Comparison of ENCODE assay signal across 8 mouse cellular contexts in the genomic region with DNA sequence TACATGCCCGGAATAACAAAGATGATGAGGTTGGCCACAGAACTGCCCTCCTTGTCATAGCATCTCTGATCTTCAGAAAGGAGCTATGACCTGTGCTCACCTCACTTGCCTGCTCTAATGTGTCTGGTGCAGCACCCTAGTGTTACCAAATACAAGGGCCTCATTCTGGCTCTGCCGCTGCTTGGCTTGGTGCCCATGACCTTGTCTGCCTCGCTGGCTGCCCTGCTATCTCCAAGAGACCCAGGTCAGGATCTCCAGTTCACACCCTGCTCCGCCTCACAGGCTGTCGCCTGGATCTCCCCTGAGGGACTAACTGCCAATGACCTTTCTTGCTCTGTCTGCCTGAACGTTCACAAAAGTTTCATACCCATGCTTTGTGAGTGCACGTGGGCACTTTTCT. TPM values are rescaled to one million over a fixed set of nuclear protein-coding genes. Genes with fewer than 3 reads are reported as not detected.
A peak's percentile ranks its signal among the peaks of the same experiment; 100 is the strongest.
DNase-seq lines count a peak whose midpoint lies in the region; ATAC-seq and TF ChIP-seq lines count a peak whose summit lies in the region.

No protein-coding gene starts in this region.

- peak overlapping the region; percentile 95 for H3K27ac ChIP-seq in heart, adult 2 months
- H3K27ac ChIP-seq in kidney, postnatal 0 days, result peak overlapping the region; percentile 87
- peak overlapping the region; percentile 75; the same call in 1 of the 2 replicates for H3K27ac ChIP-seq in midbrain, embryonic 15.5 days

- ATAC-seq in kidney, postnatal 0 days (replicated peaks; ENCODE audit: low FRiP score, low read depth), result no peak
- no peak for ATAC-seq in midbrain, embryonic 15.5 days (replicated peaks)

- TF ChIP-seq POLR2A in heart, adult 2 months (IDR thresholded peaks at IDR 0.05; ENCODE audit: insufficient read depth, low read depth, low read length), result no peak

- H3K27me3 ChIP-seq in heart, adult 2 months (ENCODE audit: control insufficient read depth, insufficient read depth, low read length), result no peaks in the 10 kb centered on the region
- H3K27me3 ChIP-seq in kidney, postnatal 0 days (ENCODE audit: insufficient read depth, low read length), result no peaks in the 10 kb centered on the region
- no peaks in the 10 kb centered on the region for H3K27me3 ChIP-seq in midbrain, embryonic 15.5 days (replicated peaks)

- peaks cover 31% of the 10 kb centered on the region for H3K4me1 ChIP-seq in heart, adult 2 months (ENCODE audit: control insufficient read depth, insufficient read depth, low read length)
- peaks cover 48% of the 10 kb centered on the region for H3K4me1 ChIP-seq in kidney, postnatal 0 days (replicated peaks; ENCODE audit: insufficient read depth, low read length)
- H3K4me1 ChIP-seq in midbrain, embryonic 15.5 days, result peaks cover 60% of the 10 kb centered on the region

- no peaks in the 10 kb centered on the region for H3K79me2 ChIP-seq in heart, adult 2 months (replicated peaks; ENCODE audit: control insufficient read depth, insufficient read depth, low read length)

- H3K4me3 ChIP-seq in heart, adult 2 months, result no peak overlapping the region
- no peak overlapping the region for H3K4me3 ChIP-seq in kidney, postnatal 0 days (replicated peaks; ENCODE audit: low read depth, low read length)
- H3K4me3 ChIP-seq in midbrain, embryonic 15.5 days, result no peak overlapping the region

- no peak overlapping the region for H3K9ac ChIP-seq in heart, adult 2 months (ENCODE audit: low read depth, low read length)
- H3K9ac ChIP-seq in kidney, postnatal 0 days (ENCODE audit: low read depth, low read length), result no peak overlapping the region
- no peak overlapping the region; the same call in 1 of the 2 replicates for H3K9ac ChIP-seq in midbrain, embryonic 15.5 days

- 13% methylated on average over 7 of the region's 7 CpGs for WGBS in heart, adult 2 months
- WGBS in kidney, postnatal 0 days, result 37% methylated on average over 7 of the region's 7 CpGs
- 63% methylated on average over 7 of the region's 7 CpGs for WGBS in midbrain, embryonic 15.5 days

- 0 out of 2 replicates have a peak, but pooled peaks have one; percentile 40 for TF ChIP-seq EP300 in heart, adult 2 months (IDR thresholded peaks at IDR 0.05; ENCODE audit: insufficient read depth, low read depth, low read length)

- intact Hi-C loops in gastrocnemius, postnatal 14 days (cut with DNase I; ENCODE audit: low total_unique reads), result no loop called here
- intact Hi-C loops in heart, adult 2 months (cut with DNase I), result no loop called here

- peak; percentile 40 for DNase-seq in gastrocnemius, postnatal 14 days
- no peak for DNase-seq in gastrocnemius, adult 18-20 months (ENCODE audit: low spot score)
- peak; percentile 73 to 81 for DNase-seq in heart, adult 2 months
- DNase-seq in kidney, postnatal 0 days (ENCODE audit: low spot score), result no peak
- DNase-seq in left cerebral cortex, adult 11 months (ENCODE audit: low spot score), result no peak
- DNase-seq in layer of hippocampus, postnatal 10 days (ENCODE audit: low spot score in 2 of 2), result no peak
- DNase-seq in right cerebral cortex, postnatal 25 days, result no peak

- H3K4me2 ChIP-seq in kidney, postnatal 0 days (ENCODE audit: low read length), result no peak overlapping the region
- H3K4me2 ChIP-seq in midbrain, embryonic 15.5 days, result no peak overlapping the region

- H3K36me3 ChIP-seq in heart, adult 2 months (ENCODE audit: control insufficient read depth, insufficient read depth, low read length), result no peaks in the 10 kb centered on the region
- H3K36me3 ChIP-seq in kidney, postnatal 0 days (ENCODE audit: insufficient read depth, low read length), result no peaks in the 10 kb centered on the region
- no peaks in the 10 kb centered on the region for H3K36me3 ChIP-seq in midbrain, embryonic 15.5 days (replicated peaks)

- H3K9me3 ChIP-seq in kidney, postnatal 0 days (replicated peaks; ENCODE audit: low read length), result no peaks in the 10 kb centered on the region
- no peaks in the 10 kb centered on the region for H3K9me3 ChIP-seq in midbrain, embryonic 15.5 days

- TF ChIP-seq CTCF in heart, adult 2 months (IDR thresholded peaks at IDR 0.05), result no peak
- no peak for TF ChIP-seq CTCF in kidney, postnatal 0 days (IDR thresholded peaks at IDR 0.05; ENCODE audit: low read depth)

RNA-seq across cellular contexts. Expression of gene Serpinh1, which starts 4.2 kb away (rescaled TPM):
- 100 to 1,000 TPM; 190 to 248 TPM for total RNA-seq in gastrocnemius, postnatal 14 days (2021)
- 10 to 100 TPM; 37.4 to 70.5 TPM for total RNA-seq in gastrocnemius, adult 18-20 months (2021)
- 100 to 1,000 TPM; 214 to 275 TPM for total RNA-seq in heart, adult 2 months (2021)
- polyA plus RNA-seq in heart, adult 2 months (2012; rRNA removed), result 193 and 266 TPM in 2 replicates
- polyA plus RNA-seq in kidney, postnatal 0 days (2015; fragmentation: Nextera tagmentation; extraction: Ambion mirVana), result 819 and 983 TPM in 2 replicates
- polyA plus RNA-seq in midbrain, embryonic 15.5 days (2015; fragmentation: Nextera tagmentation; extraction: Ambion mirVana), result 235 and 259 TPM in 2 replicates
- 10 to 100 TPM; 58.2 to 62.0 TPM for total RNA-seq in layer of hippocampus, postnatal 10 days (2021)

RNA-seq across cellular contexts. Expression of gene Gdpd5, which starts 24.0 kb away (rescaled TPM):
- total RNA-seq in gastrocnemius, postnatal 14 days (2021), result 1 to 10 TPM; 7.4 to 8.5 TPM
- total RNA-seq in gastrocnemius, adult 18-20 months (2021), result 1 to 10 TPM; 6.2 to 8.8 TPM
- total RNA-seq in heart, adult 2 months (2021), result 10 to 100 TPM; 21.5 to 26.3 TPM
- polyA plus RNA-seq in heart, adult 2 months (2012; rRNA removed), result 30.7 and 32.2 TPM in 2 replicates
- 11.8 and 13.5 TPM in 2 replicates for polyA plus RNA-seq in kidney, postnatal 0 days (2015; fragmentation: Nextera tagmentation; extraction: Ambion mirVana)
- polyA plus RNA-seq in midbrain, embryonic 15.5 days (2015; fragmentation: Nextera tagmentation; extraction: Ambion mirVana), result 51.8 and 53.3 TPM in 2 replicates
- 10 to 100 TPM; 31.4 to 37.4 TPM for total RNA-seq in layer of hippocampus, postnatal 10 days (2021)

Comparison
In these comparisons a context has a peak if more than half of its experiments do, and no peak if none do; other contexts are left out.
1. DNase-seq: peak in gastrocnemius, postnatal 14 days (single experiment) and heart, adult 2 months (2 of 2); none in gastrocnemius, adult 18-20 months (single experiment), kidney, postnatal 0 days (single experiment), left cerebral cortex, adult 11 months (single experiment), layer of hippocampus, postnatal 10 days (0 of 2) and right cerebral cortex, postnatal 25 days (single experiment).
2. Peak in every context shown above with its lines, with median percentiles within 50 percentile points of each other: H3K27ac ChIP-seq.